Mouse (Mus musculus) heart, postnatal 36 days (tissue): ENCODE measurements around the gene Gabbr2. TPM values are rescaled to one million over a fixed set of nuclear protein-coding genes. Genes with fewer than 3 reads are reported as not detected.

Experiments used
- DNase-seq, 2 experiments: peaks; one replicate each; pipeline ENCODE4 v3.0.0; 2021 to 2022
- intact Hi-C: fragments of 180-260 bp; cut with DNase I; formaldehyde crosslinking; loops from one replicate; pipeline ENCODE4 v1.15.1; 2025
- total RNA-seq, 2 experiments: library from RNA; stranded (reverse); gene quantifications; 2 replicates each; pipeline ENCODE4 v1.2.3; 2021

The Gabbr2 gene
- total RNA-seq, 2 experiments from 2014 or later: not detected

- intact Hi-C loops: no loop called here
- DNase-seq: no peak
These were observed 1.8 kb downstream of the Gabbr2 start for GRCm38 (mm10) chr4:46989842-46990241.

DNA sequence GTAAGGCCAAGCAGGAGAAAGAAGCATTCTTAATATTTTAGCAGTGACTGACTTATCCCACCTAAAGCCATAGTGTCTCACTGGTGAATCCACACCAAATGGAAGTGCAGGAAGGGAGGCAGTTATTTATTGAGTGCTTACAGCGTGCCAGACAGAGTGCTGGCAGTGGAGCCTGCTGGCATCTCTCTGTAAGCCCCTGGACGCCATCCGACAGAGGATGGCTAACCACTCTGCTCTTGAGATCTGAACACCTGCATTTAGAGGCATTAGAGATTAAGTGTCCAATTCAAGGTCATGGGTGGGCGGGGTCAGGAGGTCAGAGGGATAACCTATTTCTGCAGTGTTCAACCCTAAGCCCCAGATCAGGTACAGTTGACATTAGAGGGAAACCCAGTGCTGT lies 2.8 kb downstream of the Gabbr2 start:
- no peak for DNase-seq
- intact Hi-C loops: no loop called here

- DNase-seq: no peak
- intact Hi-C loops: no loop called here
These were observed 3.4 kb downstream of the Gabbr2 start for GRCm38 (mm10) chr4:46988257-46988656.

DNA sequence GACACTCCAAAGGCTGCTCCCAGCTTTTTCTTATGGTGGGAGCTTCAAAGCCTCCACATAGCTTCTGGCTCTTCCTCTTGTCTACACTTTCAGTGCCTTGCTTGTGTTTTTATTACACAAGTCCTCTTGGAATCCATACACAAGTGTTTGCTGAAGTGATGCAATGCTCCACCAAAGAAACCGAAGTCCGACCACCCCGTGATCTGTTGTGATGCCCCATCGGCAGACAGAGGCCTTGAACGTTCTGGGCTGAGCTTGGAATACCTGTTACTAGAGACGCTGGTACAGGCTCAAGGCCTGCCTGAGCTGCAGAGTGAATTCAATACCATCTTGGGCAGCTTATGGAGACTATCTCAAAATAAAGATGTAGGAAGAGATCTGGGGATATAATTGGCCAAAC lies 3.9 kb downstream of the Gabbr2 start:
- intact Hi-C loops: no loop called here
- DNase-seq: no peak

- intact Hi-C loops: no loop called here
- no peak for DNase-seq
These were observed 5.6 kb downstream of the Gabbr2 start for GRCm38 (mm10) chr4:46986054-46986453.

GRCm38 (mm10) chr4:46982912-46983311 lies 8.8 kb downstream of the Gabbr2 start:
- intact Hi-C loops: no loop called here
- no peak for DNase-seq

- intact Hi-C loops: no loop called here
- no peak for DNase-seq
These were observed 9.6 kb downstream of the Gabbr2 start for GRCm38 (mm10) chr4:46982094-46982493.

GRCm38 (mm10) chr4:46978371-46978770 lies 13.3 kb downstream of the Gabbr2 start:
- no peak for DNase-seq
- intact Hi-C loops: no loop called here

- DNase-seq: no peak
- intact Hi-C loops: no loop called here
These were observed 14.5 kb downstream of the Gabbr2 start for GRCm38 (mm10) chr4:46977161-46977560.

- DNase-seq: no peak
- intact Hi-C loops: no loop called here
These were observed 15.0 kb downstream of the Gabbr2 start for GRCm38 (mm10) chr4:46976671-46977071.

DNA sequence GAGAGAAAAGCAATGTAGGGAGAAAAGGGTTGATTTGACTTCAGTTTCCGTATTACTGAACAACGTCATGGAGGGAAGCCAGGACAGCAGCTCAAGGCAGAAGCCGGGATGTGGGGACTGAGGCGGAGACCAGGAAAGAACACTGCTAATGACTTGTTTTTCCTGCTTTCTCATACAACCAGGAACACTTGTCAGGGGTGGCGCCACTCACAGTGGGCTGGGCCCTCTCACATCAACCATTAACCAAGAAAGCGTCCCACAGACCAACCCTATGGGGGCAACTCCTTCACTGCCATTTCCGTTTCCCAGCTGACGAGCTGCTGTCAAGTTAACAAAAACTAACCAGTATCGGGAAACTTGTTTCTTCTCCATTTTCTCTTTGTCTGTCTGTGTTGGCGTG lies 18.4 kb downstream of the Gabbr2 start:
- intact Hi-C loops: no loop called here
- DNase-seq: no peak

DNA sequence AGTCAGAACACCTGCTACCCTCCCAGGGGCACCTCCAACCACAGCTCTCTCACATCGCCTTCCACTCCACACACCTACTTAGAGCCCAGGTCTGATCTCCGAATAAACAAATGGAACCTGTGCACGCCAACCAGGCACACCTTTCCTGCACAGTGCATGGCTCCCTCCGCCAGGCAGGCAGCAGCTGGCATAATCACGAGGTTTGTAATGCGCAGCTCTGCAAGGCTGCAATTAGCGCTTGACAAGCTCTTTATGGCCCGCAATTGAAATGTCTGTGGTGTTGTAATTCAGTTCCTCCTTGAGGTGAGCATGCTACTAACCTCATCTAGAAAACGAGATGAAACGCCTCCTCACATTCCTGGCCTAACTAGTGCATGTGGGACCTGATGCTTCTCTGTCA lies 23.7 kb downstream of the Gabbr2 start:
- intact Hi-C loops: loop anchor here (1.0 kb wide), 1 partner anchor 41 kb away; no protein-coding TSS in a partner anchor
- DNase-seq: no peak

DNA sequence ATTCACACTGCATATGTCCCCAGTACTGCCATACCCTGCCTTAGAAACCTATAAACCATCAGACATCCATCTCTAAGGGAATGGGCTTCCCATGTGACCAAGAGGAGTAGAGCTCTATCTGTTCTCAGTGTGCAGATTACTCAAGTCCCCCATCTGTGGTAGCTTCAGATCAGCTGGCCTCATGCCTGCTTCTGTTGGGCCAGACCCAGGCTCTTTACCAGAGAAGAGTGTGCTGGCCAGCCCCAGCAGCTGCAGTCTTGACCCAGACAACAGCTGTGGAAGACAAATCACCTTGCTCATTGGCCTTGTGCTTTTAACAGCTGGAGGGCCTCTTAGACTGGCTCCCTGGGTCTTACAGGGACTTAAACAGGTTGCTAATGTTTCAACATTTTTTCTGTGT lies 25.1 kb downstream of the Gabbr2 start:
- intact Hi-C loops: no loop called here
- no peak for DNase-seq

DNA sequence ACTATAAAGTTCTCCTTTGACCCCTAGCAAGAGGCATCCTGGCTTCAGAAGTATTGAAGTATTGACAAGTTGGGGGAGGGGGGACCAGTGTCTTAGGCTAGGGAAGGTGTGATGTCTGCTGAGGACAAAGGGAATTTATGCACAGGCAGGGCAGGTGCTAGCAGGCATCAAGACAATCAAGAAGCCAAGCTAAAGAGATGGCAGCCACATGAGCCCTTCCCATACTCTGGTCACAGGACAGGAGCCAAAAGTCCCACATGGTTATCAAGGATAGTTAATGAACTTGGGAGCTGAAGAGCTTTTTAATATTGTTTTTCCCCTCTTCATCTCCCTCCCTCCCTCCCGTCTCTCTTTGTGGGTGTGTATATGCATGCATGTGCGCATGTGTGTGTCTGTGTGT lies 30.3 kb downstream of the Gabbr2 start:
- DNase-seq: no peak
- intact Hi-C loops: no loop called here

DNA sequence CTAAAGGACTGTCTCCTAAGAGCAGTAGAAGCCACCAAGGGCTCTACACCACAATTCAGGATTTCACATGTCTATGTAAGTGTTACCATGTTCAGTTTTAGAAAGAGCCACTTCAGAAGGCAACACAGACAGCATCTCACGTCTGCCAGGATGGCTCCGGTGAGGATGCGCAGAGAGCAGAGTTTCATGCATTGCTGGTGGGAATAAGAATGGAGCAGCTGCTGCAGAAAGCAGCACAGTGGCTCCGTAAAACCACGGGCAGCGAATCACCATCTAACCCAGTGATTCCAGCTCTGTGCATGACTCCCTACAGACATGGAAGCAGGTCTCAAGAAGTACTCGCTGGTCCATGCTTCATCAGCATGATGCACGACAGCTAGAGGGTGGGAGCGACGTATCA lies 31.5 kb downstream of the Gabbr2 start:
- no peak for DNase-seq
- intact Hi-C loops: no loop called here

- DNase-seq: no peak
- intact Hi-C loops: no loop called here
These were observed 31.9 kb downstream of the Gabbr2 start for GRCm38 (mm10) chr4:46959776-46960175.

DNA sequence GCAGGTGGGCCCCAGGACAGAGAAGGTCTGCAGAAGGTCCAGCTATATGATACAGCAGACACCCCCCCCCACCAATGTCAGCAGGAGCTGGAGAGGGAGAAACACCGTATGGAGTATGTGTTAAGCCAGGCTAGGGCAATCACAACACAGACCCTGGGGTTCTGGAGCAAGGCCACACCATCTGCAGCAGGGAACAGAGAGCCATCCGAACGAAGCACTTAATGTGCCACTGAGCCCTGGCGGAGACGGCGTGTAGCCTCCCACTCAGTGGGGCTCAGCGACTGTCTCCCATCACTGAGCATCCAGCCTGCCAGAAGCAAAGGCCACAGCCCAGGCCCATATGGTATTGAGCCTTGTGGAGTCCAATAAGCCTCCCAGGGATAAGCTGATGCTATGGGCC lies 33.7 kb downstream of the Gabbr2 start:
- intact Hi-C loops: no loop called here
- no peak for DNase-seq

- DNase-seq: no peak
- intact Hi-C loops: no loop called here
These were observed 34.7 kb downstream of the Gabbr2 start for GRCm38 (mm10) chr4:46956966-46957365.

- intact Hi-C loops: no loop called here
- no peak for DNase-seq
These were observed 38.7 kb downstream of the Gabbr2 start for GRCm38 (mm10) chr4:46953021-46953420.

DNA sequence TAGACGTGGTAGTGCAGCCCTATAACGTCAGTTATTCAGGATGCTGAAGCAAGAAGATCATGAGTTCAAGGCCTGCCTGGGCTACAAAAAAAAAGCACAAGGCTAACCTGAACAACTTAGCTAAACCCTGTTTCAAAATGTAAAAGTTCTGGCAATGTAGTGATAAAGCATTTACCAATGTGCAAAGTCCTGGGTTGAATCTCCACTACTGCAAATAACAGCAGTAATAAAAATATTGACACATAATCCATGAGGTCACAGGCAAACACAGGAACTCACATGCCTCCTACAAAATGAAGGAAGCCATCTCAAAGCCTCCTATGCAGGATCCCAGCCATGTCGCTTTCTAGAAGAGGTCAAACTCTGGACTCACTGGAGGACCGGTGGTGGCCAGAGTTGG lies 39.1 kb downstream of the Gabbr2 start:
- DNase-seq: no peak
- intact Hi-C loops: no loop called here

DNA sequence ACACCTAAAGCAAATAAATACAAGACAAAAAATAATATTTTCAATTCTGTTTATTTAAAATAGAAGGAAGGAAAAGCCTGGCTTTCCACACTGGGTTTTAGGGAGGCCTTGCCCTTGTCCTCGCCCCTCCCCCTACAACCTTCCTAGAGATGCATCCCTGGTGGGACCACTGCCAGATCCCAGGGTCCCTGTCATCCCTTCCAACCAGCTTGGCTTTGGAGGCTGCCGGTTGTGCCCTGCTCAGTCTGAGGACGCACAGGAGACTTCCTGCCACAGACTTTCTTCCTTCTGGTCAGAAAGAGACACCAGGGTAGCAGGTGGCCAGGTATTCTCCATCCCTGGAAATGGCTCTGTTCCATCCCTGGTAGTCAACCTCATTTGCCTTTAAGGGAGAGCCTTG lies 57.4 kb downstream of the Gabbr2 start:
- intact Hi-C loops: no loop called here
- DNase-seq: no peak

- DNase-seq: no peak
- intact Hi-C loops: no loop called here
These were observed 58.1 kb downstream of the Gabbr2 start for GRCm38 (mm10) chr4:46933590-46933989.

DNA sequence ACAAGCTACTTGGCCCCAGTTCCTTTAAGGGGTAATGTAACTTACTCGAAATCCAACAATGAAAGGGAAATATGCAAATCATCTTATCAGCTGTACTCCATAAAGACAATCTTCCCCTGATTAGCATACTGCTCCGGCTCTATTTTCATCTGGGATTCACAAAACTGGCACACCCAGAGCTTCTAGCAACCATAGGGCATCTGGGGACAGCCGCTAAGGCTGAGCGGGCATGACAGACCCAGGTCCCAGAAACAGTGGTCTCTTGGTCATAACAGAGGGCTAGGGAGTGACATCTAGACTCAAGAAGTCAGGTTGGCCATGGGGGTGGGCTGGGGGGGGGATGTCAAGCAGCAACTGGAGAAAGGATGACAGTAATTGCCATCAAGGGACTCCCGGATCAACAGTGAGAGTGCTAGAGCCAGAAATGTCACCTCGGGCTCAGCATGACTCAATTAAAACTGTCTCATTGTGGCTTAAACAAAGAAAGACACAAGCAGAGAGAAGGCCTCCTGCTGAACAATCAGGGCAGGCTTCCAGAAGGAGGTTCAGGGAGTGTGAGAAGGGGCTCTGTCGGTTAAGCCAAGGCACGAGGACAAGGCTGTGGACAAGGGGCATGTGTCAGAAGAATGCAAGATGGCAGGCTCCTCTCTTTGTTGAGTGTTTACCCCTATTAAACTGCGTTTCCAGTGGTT lies 59.8 kb downstream of the Gabbr2 start:
- intact Hi-C loops: no loop called here
- DNase-seq: no peak
